Mouse (Mus musculus) spleen, adult 2 months (tissue): Measurements from ENCODE around the gene Agrp.

Experiments
- CTCF ChIP-seq: fragments of 200-500 bp; IDR thresholded peaks from 2 replicates; pipeline ENCODE4 v1.5.1; 2011; ENCODE audit warnings: mild to moderate bottlenecking, inconsistent platforms; ENCODE audit not compliant: insufficient read depth, insufficient read length, insufficient replicate concordance; ENCODE audit errors: extremely low read depth
- POLR2A ChIP-seq: fragments of 200-500 bp; IDR thresholded peaks from 2 replicates; pipeline ENCODE4 v1.6.1; 2011; ENCODE audit warnings: low read depth, low read length, inconsistent platforms

GRCm38 (mm10) chr8:105538940-105539339, 98.3 kb downstream of the Agrp start:
- no peak for TF ChIP-seq POLR2A
- TF ChIP-seq CTCF, result no peak
